Mouse (Mus musculus): Measurements from ENCODE around the gene Sstr5.

Sstr5 gene

GRCm38 (mm10) chr17:25497013-25497412, at the start of gene Sstr5:
TSS of gene Sstr5 (minus strand) at chr17:25497288.
- no peak for DNase-seq (ENCODE audit: low spot score)

GRCm38 (mm10) chr17:25541768-25542167, 44.7 kb upstream of the Sstr5 start:
- no peak for DNase-seq (ENCODE audit: low spot score)

GRCm38 (mm10) chr17:25540731-25541130, 43.6 kb upstream of the Sstr5 start:
- DNase-seq (ENCODE audit: low spot score) = no peak

GRCm38 (mm10) chr17:25538945-25539875, 42.1 kb upstream of the Sstr5 start:
- peak; percentile 34 for DNase-seq (ENCODE audit: low spot score)

GRCm38 (mm10) chr17:25530357-25531022, 33.4 kb upstream of the Sstr5 start:
- DNase-seq (ENCODE audit: low spot score) = no peak

- DNase-seq (ENCODE audit: low spot score) = no peak
Observed at GRCm38 (mm10) chr17:25522080-25522479, 25.0 kb upstream of the Sstr5 start.

- DNase-seq (ENCODE audit: low spot score) = no peak
Observed at GRCm38 (mm10) chr17:25520492-25520891, 23.4 kb upstream of the Sstr5 start.

GRCm38 (mm10) chr17:25519511-25519910, 22.4 kb upstream of the Sstr5 start:
- DNase-seq (ENCODE audit: low spot score) = peak; percentile 70

- DNase-seq (ENCODE audit: low spot score) = peak; percentile 73
Observed at GRCm38 (mm10) chr17:25518144-25518543, 21.1 kb upstream of the Sstr5 start.

- DNase-seq (ENCODE audit: low spot score) = no peak
Observed at GRCm38 (mm10) chr17:25516315-25516714, 19.2 kb upstream of the Sstr5 start.

GRCm38 (mm10) chr17:25514055-25514454, 17.0 kb upstream of the Sstr5 start:
- no peak for DNase-seq (ENCODE audit: low spot score)

GRCm38 (mm10) chr17:25511876-25512275, 14.8 kb upstream of the Sstr5 start:
- DNase-seq (ENCODE audit: low spot score) = no peak

- DNase-seq (ENCODE audit: low spot score) = no peak
Observed at GRCm38 (mm10) chr17:25510074-25510830, 13.2 kb upstream of the Sstr5 start.

GRCm38 (mm10) chr17:25508860-25509577, 11.9 kb upstream of the Sstr5 start:
- DNase-seq (ENCODE audit: low spot score) = peak; percentile 90

- peak; percentile 77 for DNase-seq (ENCODE audit: low spot score)
Observed at GRCm38 (mm10) chr17:25507799-25508198, 10.7 kb upstream of the Sstr5 start.

GRCm38 (mm10) chr17:25502599-25502998, 5.5 kb upstream of the Sstr5 start:
- DNase-seq (ENCODE audit: low spot score) = no peak

- DNase-seq (ENCODE audit: low spot score) = no peak
Observed at GRCm38 (mm10) chr17:25482092-25482491, 15.0 kb downstream of the Sstr5 start.

- DNase-seq (ENCODE audit: low spot score) = no peak
Observed at GRCm38 (mm10) chr17:25480820-25481219, 16.3 kb downstream of the Sstr5 start.

- no peak for DNase-seq (ENCODE audit: low spot score)
Observed at GRCm38 (mm10) chr17:25480152-25480551, 16.9 kb downstream of the Sstr5 start.

GRCm38 (mm10) chr17:25475946-25476744, 20.9 kb downstream of the Sstr5 start:
- peak; percentile 61 for DNase-seq (ENCODE audit: low spot score)

Data from layer of hippocampus, adult 11-12 months (tissue).